Mouse (Mus musculus): ENCODE data around the gene Vapb.

Gene Vapb

GRCm38 (mm10) chr2:173794018-173794417 lies 56.7 kb downstream of the Vapb start:
- DNase-seq = no peak

GRCm38 (mm10) chr2:173794531-173795510 lies 57.5 kb downstream of the Vapb start:
- no peak for DNase-seq

- no peak for DNase-seq
Measured at GRCm38 (mm10) chr2:173795801-173796673, 58.7 kb downstream of the Vapb start.

- no peak for DNase-seq
Measured at GRCm38 (mm10) chr2:173796674-173796963, 59.3 kb downstream of the Vapb start.

- DNase-seq = no peak
Measured at GRCm38 (mm10) chr2:173799513-173799912, 62.2 kb downstream of the Vapb start.

GRCm38 (mm10) chr2:173800566-173800965 lies 63.3 kb downstream of the Vapb start:
- no peak for DNase-seq

GRCm38 (mm10) chr2:173801405-173801876 lies 64.1 kb downstream of the Vapb start:
- no peak for DNase-seq

- DNase-seq = no peak
Measured at GRCm38 (mm10) chr2:173802176-173802575, 64.9 kb downstream of the Vapb start.

- no peak for DNase-seq
Measured at GRCm38 (mm10) chr2:173802956-173803355, 65.6 kb downstream of the Vapb start.

GRCm38 (mm10) chr2:173803827-173804226 lies 66.5 kb downstream of the Vapb start:
- DNase-seq = no peak

GRCm38 (mm10) chr2:173806621-173807020 lies 69.3 kb downstream of the Vapb start:
- DNase-seq = no peak

- no peak for DNase-seq
Measured at GRCm38 (mm10) chr2:173808942-173809341, 71.6 kb downstream of the Vapb start.

- no peak for DNase-seq
Measured at GRCm38 (mm10) chr2:173810036-173810850, 72.9 kb downstream of the Vapb start.

- DNase-seq = no peak
Measured at GRCm38 (mm10) chr2:173810851-173811130, 73.5 kb downstream of the Vapb start.

GRCm38 (mm10) chr2:173811850-173812249 lies 74.5 kb downstream of the Vapb start:
- DNase-seq = peak; percentile 50 to 55

- DNase-seq = no peak
Measured at GRCm38 (mm10) chr2:173813071-173813470, 75.8 kb downstream of the Vapb start.

- DNase-seq = no peak
Measured at GRCm38 (mm10) chr2:173826287-173826686, 89.0 kb downstream of the Vapb start.

- DNase-seq = no peak
Measured at GRCm38 (mm10) chr2:173827228-173827627, 89.9 kb downstream of the Vapb start.

GRCm38 (mm10) chr2:173828134-173828533 lies 90.8 kb downstream of the Vapb start:
- DNase-seq = no peak

- DNase-seq = no peak
Measured at GRCm38 (mm10) chr2:173832828-173833492, 95.6 kb downstream of the Vapb start.
